Mouse (Mus musculus) megakaryocyte, embryonic 14.5 days (primary cell): ENCODE data around the gene Gm10337.

Experiments used
- FLI1 ChIP-seq: IDR thresholded peaks from 2 replicates; pipeline ENCODE4 v1.6.1; 2012; ENCODE audit warnings: low read length, inconsistent platforms, mixed read lengths
- GATA1 ChIP-seq: IDR thresholded peaks from 3 replicates; pipeline ENCODE4 v1.6.1; 2012; ENCODE audit warnings: mixed read lengths, low read length, inconsistent platforms, borderline replicate concordance

DNA sequence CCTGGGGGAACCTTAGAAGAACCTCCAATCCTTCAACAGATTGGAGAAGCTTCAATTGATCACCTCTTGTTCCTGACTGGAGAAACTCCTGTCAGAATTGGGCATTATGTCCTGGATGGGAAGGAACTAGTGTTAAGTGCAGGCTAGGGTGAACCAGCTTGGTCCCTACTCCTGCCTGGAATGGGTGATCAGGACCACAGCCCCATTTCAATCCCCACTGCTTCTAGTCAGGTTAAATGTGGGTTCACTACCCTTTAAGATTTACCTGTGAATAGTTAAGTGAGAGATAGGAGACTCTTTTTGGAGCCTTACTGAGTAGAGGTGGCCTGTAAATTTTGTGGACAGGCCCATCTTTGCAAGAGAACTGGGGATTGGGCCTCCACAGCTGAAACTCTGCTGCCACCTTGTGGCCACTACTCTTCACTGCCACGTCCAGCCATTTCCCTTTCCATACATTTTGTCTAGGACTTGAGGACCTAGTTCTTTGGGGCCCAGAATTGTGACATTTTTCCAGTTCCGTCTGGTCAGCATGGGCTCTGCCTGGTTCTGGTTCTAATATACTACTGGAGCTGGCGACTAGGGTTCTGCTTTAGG lies 21.5 kb downstream of the Gm10337 start, which contains the start of gene Npff:
- TF ChIP-seq GATA1 = no peak
- no peak for TF ChIP-seq FLI1
